Mouse (Mus musculus) adrenal gland, adult 18-20 months (tissue): ENCODE measurements around the gene Diexf. TPM values are rescaled to one million over a fixed set of nuclear protein-coding genes. Genes with fewer than 3 reads are reported as not detected.

Experiments used
- DNase-seq, 2 experiments: peaks; one replicate each; pipeline ENCODE4 v3.0.0; 2021 to 2022; ENCODE audit warnings: low spot score in 2 of 2
- total RNA-seq, 2 experiments: library from RNA; stranded (reverse); gene quantifications; 1 replicate in 1 of 2; 2 replicates in 1 of 2; pipeline ENCODE4 v1.2.3; 2021

The Diexf gene
- total RNA-seq, 2 experiments from 2014 or later = 14.6 to 18.6 TPM

DNA sequence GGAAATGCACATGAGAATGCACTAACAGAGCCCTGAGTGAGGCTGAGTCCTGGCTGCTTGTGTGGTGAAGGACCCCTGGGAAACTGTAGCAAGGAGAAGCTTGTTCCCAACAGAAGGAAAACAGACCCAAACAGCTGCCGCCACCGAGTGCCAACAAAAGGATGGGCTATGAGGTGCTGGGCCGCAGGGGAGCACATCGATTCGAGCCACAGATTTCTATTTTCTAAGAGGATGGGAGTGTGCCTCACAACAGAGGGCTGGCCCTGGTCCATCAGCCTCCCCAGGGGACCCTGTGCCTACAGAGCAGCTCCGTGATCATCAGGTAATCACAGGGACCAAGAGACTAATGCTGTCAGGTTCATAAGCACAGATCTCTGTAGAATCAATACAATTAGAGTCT, 40.9 kb downstream of the Diexf start:
- no peak for DNase-seq

DNA sequence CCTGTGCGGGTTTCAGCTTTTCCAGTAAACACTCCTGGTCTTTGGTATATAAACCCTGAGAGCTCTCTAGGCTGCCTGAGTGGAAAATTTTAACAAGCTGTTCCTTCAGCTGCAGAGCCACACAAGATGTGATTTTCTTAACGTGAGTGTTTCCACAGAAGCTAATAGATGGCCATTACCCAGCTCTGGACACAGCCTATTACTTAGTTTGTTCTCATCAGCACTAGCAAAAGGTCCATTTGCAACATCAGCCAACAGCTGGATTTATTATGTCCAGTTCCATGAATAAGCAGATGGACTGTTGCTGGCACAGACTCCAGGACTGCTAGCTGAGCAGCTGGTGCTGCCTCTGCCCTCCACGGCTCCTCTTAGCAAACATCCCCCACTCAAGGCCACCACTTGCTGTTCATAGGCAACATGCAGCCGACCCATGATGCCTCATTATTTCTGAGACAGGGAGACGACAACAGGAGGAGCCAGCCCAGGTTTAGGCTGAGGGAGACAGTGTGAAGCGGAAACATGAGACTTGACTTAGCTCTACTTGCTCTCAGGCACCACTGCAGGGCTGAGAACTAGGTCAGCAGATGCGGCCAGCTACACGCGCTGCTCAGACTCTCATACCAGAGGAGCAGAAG, 43.1 kb downstream of the Diexf start:
- peak in 1 of 2 experiments; percentile 44 for DNase-seq

DNA sequence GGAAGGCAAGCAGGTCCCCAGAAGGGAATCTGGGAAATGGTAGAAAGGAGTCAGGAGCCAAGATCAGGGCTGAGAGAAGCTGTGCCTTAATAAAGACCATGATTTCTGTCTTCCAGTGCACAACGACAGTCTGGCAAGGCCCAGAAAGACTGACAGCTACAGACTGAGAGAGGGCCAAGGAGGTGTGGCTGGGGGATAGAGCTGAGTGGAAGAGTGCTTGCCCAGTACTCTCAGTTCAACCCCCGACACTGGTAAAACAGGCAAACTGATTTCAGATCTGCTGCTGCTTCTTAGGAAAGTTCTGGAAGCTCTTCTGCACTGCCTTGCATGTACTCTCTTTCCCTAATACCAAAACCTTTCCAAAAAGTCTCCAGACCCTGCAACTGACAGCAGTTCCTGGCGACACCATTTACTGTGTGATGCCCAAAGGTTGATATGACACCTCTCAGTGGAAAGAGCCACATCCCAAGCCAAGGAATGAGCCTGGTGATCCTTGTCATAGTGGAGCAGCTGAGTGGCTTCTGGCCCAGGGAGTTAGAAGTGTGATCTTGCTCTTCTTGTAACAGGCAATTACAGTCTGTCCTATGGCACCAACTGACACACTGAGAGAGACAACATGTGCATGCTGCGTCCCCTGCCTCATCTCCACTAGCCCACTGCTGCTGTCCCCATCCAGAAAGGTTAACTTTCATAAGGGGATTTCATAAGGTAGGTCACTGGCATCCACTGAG, 43.8 kb downstream of the Diexf start:
- DNase-seq = no peak

DNA sequence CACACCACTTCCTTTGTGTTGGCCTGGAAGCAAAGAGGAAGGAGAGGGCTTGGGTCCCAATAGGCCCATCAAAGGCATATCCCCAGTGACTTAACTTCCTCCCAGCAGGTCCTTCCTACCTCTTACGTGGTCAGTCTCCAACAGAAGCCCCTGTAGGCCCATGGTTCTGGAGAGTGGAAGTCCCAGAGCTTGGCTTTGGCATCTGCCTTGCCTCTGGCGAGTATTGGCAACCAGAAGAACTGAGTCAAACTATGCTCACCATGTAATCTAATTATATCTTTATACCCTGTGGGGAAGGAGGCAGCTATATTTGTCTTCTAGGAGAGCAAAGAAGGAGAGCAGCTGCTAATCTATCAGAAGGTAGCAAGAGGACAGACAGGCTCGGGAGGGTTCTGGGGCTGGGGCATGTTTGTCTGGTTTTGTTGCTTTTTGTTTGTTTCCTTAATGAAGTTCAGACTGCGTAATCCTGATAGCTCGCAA, 44.5 kb downstream of the Diexf start:
- no peak for DNase-seq

DNA sequence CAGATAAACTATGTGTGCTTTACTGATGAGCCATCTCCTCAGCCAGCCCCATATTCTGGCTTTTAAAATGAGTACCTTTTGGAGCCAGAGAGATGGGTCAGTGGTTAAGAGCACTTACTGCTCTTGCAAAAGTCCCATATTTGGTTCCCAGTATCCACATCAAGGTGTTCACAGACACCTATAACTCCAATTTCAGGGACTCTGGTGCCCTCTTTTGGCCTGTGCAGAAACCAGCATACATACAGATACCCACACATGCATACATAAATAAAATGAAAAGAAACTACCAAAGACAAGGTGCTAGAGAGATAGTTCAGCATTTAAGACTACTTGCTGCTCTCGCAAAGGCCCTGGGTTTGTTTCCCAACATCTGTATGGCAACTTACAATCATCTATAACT, 46.1 kb downstream of the Diexf start:
- DNase-seq = no peak

DNA sequence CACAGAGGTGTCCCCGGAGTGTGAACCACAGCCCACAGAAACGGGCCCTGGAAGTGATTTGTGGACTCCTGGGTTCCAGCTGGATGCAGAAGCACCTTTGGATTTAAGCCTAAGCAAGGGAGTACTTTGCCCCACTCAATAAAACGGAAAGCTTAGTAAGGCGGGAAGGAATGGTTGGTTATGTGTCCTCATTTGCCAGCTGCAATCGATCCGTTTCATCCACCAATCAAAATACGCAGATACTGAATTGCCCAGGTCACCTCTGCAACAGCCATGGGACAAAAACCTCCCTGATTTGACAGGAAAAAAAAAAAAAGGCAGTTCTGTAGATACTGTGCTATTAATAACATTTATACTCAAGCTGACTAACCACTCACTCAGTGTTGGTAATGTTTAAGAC, 47.0 kb downstream of the Diexf start:
- DNase-seq = no peak

DNA sequence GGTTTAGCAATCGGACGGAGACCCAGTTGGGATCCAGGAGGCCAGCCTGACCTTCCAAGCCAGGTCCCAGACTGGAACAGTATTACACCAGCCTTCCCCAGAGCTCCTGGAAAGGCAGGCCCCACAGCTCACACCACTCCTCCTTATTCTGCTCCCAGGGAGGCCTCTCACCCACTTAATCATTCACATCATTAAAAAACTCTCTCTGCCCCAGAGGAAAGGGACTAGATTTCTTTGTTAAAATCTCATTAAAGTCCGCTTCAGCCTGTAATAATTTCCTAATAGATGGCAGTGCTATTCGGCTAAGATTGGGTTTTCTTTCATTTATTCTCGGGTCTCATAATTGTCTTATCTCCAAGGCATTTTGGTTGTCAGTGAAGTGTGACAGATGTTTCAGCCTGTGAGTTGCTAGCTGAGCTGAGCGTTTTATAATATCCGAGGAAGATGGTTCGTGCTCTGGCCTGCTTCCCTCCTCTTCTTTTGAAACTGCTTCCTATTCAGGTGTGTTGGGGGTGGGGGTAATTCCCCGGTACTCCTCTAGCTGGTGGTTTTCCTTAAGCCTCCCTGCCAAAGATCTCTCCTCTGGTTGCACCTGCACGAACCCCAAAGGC, 47.7 kb downstream of the Diexf start:
- no peak for DNase-seq

DNA sequence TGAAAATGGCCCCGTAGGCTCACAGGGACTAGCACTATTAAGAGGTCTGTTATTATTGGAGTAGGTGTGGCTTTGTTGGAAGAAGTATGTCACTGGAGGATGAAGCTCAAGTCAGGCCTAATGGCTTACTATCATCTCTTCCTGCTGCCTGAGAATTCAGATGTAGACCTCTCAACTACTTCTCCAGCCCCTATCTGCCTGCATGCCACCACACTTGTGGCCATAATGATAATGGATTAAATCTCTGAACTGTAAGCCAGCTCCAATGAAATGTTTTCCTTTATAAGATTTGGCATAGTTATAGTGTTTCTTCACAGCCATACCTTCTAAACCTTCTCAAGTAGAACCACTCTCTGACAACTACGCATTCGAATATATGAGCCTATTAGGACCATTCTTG, 67.5 kb downstream of the Diexf start:
- no peak for DNase-seq

DNA sequence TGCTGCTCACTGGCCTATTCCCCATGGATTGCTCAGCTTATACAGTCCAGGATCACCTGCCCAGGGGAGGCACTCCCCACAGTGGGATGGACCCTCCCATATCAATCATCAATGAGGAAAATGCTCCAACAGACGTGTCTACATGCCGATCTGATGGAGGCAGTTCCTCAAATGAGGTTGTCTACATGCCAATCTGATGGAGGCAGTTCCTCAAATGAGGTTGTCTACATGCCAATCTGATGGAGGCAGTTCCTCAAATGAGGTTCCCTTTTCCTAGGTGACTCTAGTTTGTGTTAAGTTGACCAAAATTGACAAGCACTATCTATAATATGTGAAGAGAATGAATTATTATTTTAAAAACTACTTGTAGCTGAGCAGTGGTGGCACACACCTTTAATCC, 69.9 kb downstream of the Diexf start:
- no peak for DNase-seq

DNA sequence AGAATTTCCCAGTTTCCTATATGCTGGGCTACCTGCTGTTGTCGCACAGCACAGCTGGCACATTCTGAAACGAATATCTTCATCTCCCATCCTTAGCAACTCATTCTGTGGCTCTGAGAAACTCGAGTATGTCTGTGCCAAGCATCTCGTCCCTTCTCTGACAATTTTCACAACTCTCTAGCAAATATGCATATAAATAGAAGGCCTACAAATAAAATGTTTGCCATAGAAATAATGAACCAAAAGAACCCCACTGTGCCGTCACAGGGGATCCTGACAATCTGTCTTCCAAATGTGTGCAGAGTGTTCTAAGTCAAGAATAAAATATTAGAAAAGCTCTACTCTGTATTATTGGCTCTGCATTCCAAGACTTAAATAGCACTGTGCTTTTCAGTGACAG, 70.5 kb downstream of the Diexf start:
- no peak for DNase-seq

DNA sequence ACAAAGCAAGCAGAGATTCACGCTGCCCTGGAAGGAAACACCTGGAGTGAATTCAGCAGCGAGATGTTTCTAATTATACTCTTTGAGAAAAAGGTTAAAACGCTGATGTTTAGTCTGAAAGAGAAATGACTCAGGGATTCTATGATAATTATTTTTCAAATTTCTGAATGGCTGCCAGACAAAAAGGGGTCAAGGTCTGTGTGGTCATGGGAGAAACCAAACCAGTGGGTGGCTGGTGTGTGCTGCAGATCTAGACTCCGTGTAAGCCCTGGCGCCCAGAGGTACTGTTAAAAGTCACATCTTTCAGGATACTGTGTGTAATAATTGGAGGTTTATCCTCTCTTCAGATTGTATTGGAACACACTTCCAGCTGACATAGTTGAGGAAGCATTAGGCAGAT, 75.7 kb downstream of the Diexf start:
- peak in 1 of 2 experiments; percentile 35 for DNase-seq

DNA sequence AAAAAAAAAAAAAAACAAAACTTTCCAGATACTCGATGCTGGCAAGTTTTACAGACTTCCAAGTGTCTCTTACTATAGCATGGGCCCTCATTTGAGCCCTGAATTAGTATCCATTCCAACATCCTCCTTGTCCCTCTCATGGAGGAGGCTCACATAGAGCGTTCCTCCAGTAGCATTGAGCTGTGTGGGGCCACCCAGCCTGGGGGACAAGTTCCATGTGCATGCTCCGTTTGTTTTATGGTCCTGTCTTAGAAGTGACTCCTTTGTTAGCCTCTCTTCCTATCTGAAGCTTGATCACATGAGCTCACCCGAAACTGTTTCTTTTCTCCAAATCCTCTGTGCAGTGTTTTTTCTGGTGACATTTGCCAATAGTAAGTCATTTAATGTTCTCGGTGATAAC, 77.0 kb downstream of the Diexf start:
- DNase-seq = no peak

DNA sequence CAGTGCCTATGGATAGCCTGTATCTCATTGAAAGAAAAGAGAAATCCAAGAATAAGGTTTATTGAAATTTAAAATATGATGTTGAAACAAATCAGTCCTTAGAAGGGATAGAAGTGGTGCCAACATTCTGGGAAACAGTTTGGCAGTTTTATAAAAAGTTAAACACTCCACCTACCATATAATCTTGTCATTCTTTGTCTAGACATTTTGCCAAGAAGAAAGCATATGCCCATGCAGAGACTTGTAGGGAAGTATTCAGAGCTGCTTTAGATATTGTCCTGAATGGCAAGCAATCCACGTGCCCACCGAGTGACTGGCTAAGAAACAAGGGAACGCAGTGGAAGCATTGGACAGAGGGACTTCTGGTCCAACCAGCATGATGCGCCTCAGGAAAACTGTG, 82.5 kb downstream of the Diexf start:
- DNase-seq = no peak

DNA sequence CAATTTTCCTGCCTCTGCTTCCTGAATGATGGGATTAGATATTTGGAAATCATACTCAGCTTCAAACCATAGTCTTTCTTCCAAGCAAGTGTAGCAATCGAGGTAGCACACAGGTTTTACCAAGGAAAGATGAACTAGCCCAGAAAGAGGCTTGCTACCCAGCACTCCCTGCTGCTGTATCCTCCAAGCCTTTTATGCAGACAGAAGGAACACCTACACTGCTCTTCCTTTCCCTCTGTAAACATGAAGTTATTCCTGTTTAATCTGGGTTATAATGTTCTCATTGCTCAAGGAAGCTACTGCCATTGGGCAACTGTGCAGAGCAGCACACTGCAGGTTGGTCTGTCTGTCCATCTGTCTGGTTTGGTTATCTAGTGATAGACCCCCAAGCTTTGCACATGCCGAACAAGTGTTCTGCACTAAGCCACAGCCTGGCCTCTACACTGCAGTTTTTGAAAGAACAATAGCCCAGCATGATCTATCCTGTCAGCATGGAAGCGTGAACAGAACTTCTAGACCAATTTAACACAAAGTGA, 87.2 kb downstream of the Diexf start:
- no peak for DNase-seq

Other genes with a start within 250 kb of the Diexf start
- 1 to 10 TPM; 5.8 to 6.9 TPM for gene Syt14, start 94.5 kb downstream of the Diexf start, total RNA-seq
- 1 to 10 TPM in 1 of 2 experiments, under 1 TPM in 1; 0.33 to 1.2 TPM for gene Irf6, start 22.8 kb upstream of the Diexf start, total RNA-seq
- gene A130010J15Rik, start 37.8 kb upstream of the Diexf start, total RNA-seq = 1 to 10 TPM; 1.2 to 3.2 TPM
- 1 to 10 TPM; 1.0 to 2.5 TPM for gene Traf3ip3, start 71.4 kb upstream of the Diexf start, total RNA-seq
- 1 to 10 TPM in 1 of 2 experiments, under 1 TPM in 1; 0.86 to 1.5 TPM for gene Lamb3, start 77.4 kb upstream of the Diexf start, total RNA-seq
- 100 to 1,000 TPM; 109 to 216 TPM for gene Hsd11b1, start 133.8 kb upstream of the Diexf start, total RNA-seq
- 100 to 1,000 TPM; 129 to 206 TPM for gene G0s2, start 142.9 kb upstream of the Diexf start, total RNA-seq
- under 1 TPM; 0.13 to 0.17 TPM for gene Camk1g, start 240.0 kb upstream of the Diexf start, total RNA-seq